Mouse (Mus musculus): Measurements from ENCODE around the gene Hoxb5. TPM values are rescaled to one million over a fixed set of nuclear protein-coding genes. Genes with fewer than 3 reads are reported as not detected.

Gene Hoxb5
- 0.30 and 0.37 TPM in 2 replicates for polyA plus RNA-seq (2015; fragmentation: Nextera tagmentation; extraction: Ambion mirVana)

GRCm38 (mm10) chr11:96303151-96304099 is at the start of gene Hoxb5:
Hoxb5 (plus strand) TSS chr11:96303336.
- WGBS (ENCODE audit: insufficient replicate concordance): under 1% methylated on average over 69 of the region's 69 CpGs
- no peaks in the 10 kb centered on the region for H3K9me3 ChIP-seq (replicated peaks)
- H3K4me2 ChIP-seq: peak within 1 kb of the TSS; percentile 41
- H3K27me3 ChIP-seq: peaks cover 100% of the 10 kb centered on the region
- peak within 1 kb of the TSS; percentile 24 for H3K4me3 ChIP-seq (replicated peaks)
- no peaks in the 10 kb centered on the region for H3K36me3 ChIP-seq (replicated peaks)
- no peak for ATAC-seq (ENCODE audit: insufficient read depth)
- H3K9ac ChIP-seq: no peak within 1 kb of the TSS
- no peaks in the 10 kb centered on the region for H3K4me1 ChIP-seq (replicated peaks)
- H3K27ac ChIP-seq (replicated peaks): no peak within 1 kb of the TSS

DNA sequence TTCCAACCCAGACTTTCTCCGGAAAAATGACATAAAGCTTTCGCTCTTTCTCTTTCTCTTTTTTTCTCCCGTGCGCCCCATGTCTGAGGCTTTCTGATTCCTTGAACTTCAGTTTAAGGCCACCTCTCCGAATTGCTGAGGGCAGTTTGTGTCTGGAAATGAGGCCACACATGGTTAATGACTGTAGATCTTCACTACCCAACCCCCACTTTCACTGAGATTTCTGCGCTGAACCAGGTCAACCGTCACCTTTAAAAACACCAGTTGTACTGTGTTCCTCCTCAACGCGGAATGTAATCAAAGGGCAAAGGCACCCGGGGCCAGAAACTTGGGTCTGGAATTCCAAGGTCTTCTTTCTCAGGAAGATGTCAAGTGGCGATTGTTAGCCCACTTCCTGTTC is 48.9 kb upstream of the Hoxb5 start:
- Histone ChIP-seq H3K27ac (replicated peaks) (no peak overlapping the region), H3K4me2 (no peak overlapping the region), H3K4me3 (replicated peaks) (no peak overlapping the region), H3K9ac (no peak overlapping the region), H3K4me1 (replicated peaks) (no peaks in the 10 kb centered on the region), H3K27me3 (peaks cover 100% of the 10 kb centered on the region), H3K36me3 (replicated peaks) (no peaks in the 10 kb centered on the region), H3K9me3 (replicated peaks) (no peaks in the 10 kb centered on the region)
- 2% methylated on average over 11 of the region's 11 CpGs for WGBS (ENCODE audit: insufficient replicate concordance)
- ATAC-seq (ENCODE audit: insufficient read depth): no peak

DNA sequence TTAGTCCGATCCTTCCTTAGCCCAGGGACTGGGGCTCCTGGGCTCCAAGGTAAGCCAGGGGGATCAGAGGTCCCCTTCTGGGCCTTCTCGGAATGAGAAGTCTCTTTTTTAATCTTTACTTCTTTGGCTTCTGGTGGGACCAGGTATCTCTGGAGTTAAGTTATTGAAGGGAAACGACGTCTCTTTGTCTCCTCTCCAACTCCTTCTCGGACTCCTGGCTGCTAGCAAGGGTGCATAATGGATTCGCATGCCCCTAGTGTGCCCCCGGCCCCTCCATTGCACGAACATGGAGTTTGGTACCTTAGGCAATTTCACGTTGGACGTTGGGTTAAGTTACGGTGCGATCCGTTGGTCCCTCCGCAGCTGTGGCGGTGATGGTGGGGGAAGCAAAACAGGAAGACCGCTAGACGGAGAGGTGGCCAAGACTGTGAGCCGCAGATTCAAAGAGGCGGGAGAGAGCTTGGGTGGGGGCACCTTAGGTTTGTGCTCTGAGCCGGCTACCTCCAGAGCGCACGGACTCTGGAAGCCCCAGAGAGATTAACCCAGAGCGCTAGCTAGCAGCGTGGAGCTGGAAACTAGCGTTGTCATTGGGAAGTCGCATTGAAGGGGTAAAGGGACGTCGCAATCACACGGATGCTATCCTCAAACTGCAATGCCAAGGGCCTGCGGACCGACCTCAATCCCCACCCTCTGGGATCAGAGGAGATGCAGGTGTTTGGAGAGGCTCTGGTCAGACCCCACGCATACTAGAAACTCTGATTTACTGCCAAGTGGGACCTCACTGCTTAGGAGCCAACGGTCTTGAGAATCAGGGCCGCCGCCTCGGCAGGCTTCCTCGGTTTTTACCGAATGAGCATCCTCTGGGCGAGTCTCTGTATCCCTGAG is 47.8 kb upstream of the Hoxb5 start:
- no peak overlapping the region for H3K4me2 ChIP-seq
- no peaks in the 10 kb centered on the region for H3K4me1 ChIP-seq (replicated peaks)
- no peak overlapping the region for H3K9ac ChIP-seq
- no peaks in the 10 kb centered on the region for H3K36me3 ChIP-seq (replicated peaks)
- H3K27ac ChIP-seq (replicated peaks): no peak overlapping the region
- 2% methylated on average over 39 of the region's 39 CpGs for WGBS (ENCODE audit: insufficient replicate concordance)
- ATAC-seq (ENCODE audit: insufficient read depth): no peak
- H3K4me3 ChIP-seq (replicated peaks): no peak overlapping the region
- peaks cover 99% of the 10 kb centered on the region for H3K27me3 ChIP-seq
- H3K9me3 ChIP-seq (replicated peaks): no peaks in the 10 kb centered on the region

DNA sequence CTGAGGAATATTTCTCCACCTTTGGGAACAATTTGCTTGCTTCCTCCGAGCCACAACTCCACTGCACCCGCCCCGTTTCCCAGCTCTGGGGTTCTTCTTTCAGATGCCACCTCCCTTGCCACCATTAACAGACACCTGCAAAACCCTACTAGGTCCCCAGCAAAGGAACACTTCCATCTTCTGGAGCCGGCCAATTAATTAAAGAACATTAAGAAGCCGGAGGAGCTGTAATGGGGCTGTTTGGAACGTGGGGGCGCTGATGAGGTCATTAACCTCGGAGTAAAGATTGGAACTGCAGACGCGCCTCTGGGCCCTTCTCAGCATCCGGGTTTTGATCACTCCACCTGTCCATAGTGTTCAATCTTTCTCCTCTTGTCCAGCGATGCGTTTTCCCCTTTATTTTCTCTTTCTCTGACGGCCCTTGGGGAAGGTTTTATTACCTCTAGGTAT is 47.1 kb upstream of the Hoxb5 start:
- Histone ChIP-seq H3K27ac (replicated peaks) (no peak overlapping the region), H3K4me3 (replicated peaks) (no peak overlapping the region), H3K4me1 (replicated peaks) (no peaks in the 10 kb centered on the region), H3K4me2 (no peak overlapping the region), H3K9me3 (replicated peaks) (no peaks in the 10 kb centered on the region), H3K36me3 (replicated peaks) (no peaks in the 10 kb centered on the region), H3K9ac (no peak overlapping the region), H3K27me3 (peaks cover 99% of the 10 kb centered on the region)
- 4% methylated on average over 14 of the region's 14 CpGs for WGBS (ENCODE audit: insufficient replicate concordance)
- ATAC-seq (ENCODE audit: insufficient read depth): no peak

DNA sequence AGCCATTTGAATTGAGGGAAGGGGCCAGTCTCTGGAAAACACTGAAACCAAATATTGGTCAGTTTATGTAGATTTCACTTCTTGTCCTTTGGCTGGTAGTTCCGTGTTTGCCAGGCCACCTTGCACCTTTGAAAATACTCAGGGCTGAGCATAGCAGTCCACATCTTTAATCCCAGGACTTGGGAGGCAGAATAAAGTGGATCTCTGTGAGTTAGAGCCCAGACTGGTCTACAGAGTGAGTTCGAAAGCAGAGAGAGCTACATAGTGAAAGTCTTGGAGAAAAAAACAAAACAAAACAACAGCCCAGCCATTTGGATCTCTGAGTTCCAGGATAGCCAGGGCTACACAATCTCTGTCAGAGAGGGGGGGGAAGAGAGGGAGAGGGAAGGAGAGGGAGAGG is 46.0 kb upstream of the Hoxb5 start:
- Histone ChIP-seq H3K9ac (no peak overlapping the region), H3K4me3 (replicated peaks) (no peak overlapping the region), H3K36me3 (replicated peaks) (no peaks in the 10 kb centered on the region), H3K9me3 (replicated peaks) (no peaks in the 10 kb centered on the region), H3K27me3 (peaks cover 99% of the 10 kb centered on the region), H3K4me1 (replicated peaks) (no peaks in the 10 kb centered on the region), H3K4me2 (no peak overlapping the region), H3K27ac (replicated peaks) (no peak overlapping the region)
- WGBS (ENCODE audit: insufficient replicate concordance): 17% methylated on average over 2 of the region's 2 CpGs
- no peak for ATAC-seq (ENCODE audit: insufficient read depth)

GRCm38 (mm10) chr11:96259038-96259437 is 44.1 kb upstream of the Hoxb5 start:
- 17% methylated on average over 2 of the region's 2 CpGs for whole genome bisulfite sequencing (ENCODE audit: insufficient replicate concordance)
- ATAC-seq (ENCODE audit: insufficient read depth): no peak
- Histone ChIP-seq H3K9ac (no peak overlapping the region), H3K27me3 (peaks cover 99% of the 10 kb centered on the region), H3K36me3 (replicated peaks) (no peaks in the 10 kb centered on the region), H3K27ac (replicated peaks) (no peak overlapping the region), H3K4me1 (replicated peaks) (no peaks in the 10 kb centered on the region), H3K4me2 (no peak overlapping the region), H3K4me3 (replicated peaks) (no peak overlapping the region), H3K9me3 (replicated peaks) (no peaks in the 10 kb centered on the region)

DNA sequence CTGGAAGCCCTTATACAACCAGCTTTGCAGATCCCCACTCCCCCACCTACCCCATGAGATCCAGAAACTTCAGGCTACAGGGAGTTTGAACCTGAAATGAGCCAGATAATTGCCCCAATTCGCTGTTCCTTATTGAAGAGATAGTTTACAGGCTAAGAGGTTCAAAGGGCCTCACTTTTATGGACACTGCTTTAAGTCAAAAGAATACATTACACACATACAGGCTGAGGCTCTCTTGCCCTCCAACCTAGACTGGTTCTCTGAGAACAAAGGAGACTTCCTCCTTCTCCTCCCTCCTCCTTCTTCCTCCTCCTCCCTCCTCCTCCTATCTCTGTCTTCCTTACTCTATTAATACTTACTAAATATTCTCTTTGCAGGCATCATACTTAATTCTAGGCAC is 43.6 kb upstream of the Hoxb5 start:
- Histone ChIP-seq H3K36me3 (replicated peaks) (no peaks in the 10 kb centered on the region), H3K4me3 (replicated peaks) (no peak overlapping the region), H3K4me1 (replicated peaks) (no peaks in the 10 kb centered on the region), H3K27me3 (peaks cover 99% of the 10 kb centered on the region), H3K27ac (replicated peaks) (no peak overlapping the region), H3K4me2 (no peak overlapping the region), H3K9me3 (replicated peaks) (no peaks in the 10 kb centered on the region), H3K9ac (no peak overlapping the region)
- ATAC-seq (ENCODE audit: insufficient read depth): no peak
- WGBS (ENCODE audit: insufficient replicate concordance): 5% methylated on average over 1 of the region's 1 CpGs

GRCm38 (mm10) chr11:96260310-96260970 is 42.7 kb upstream of the Hoxb5 start:
- ATAC-seq (ENCODE audit: insufficient read depth): no peak
- peaks cover 99% of the 10 kb centered on the region for H3K27me3 ChIP-seq
- H3K27ac ChIP-seq (replicated peaks): no peak overlapping the region
- H3K4me1 ChIP-seq (replicated peaks): no peaks in the 10 kb centered on the region
- H3K4me3 ChIP-seq (replicated peaks): no peak overlapping the region
- no peaks in the 10 kb centered on the region for H3K36me3 ChIP-seq (replicated peaks)
- no peak overlapping the region for H3K9ac ChIP-seq
- H3K4me2 ChIP-seq: no peak overlapping the region
- H3K9me3 ChIP-seq (replicated peaks): no peaks in the 10 kb centered on the region
- 6% methylated on average over 23 of the region's 23 CpGs for WGBS (ENCODE audit: insufficient replicate concordance)

DNA sequence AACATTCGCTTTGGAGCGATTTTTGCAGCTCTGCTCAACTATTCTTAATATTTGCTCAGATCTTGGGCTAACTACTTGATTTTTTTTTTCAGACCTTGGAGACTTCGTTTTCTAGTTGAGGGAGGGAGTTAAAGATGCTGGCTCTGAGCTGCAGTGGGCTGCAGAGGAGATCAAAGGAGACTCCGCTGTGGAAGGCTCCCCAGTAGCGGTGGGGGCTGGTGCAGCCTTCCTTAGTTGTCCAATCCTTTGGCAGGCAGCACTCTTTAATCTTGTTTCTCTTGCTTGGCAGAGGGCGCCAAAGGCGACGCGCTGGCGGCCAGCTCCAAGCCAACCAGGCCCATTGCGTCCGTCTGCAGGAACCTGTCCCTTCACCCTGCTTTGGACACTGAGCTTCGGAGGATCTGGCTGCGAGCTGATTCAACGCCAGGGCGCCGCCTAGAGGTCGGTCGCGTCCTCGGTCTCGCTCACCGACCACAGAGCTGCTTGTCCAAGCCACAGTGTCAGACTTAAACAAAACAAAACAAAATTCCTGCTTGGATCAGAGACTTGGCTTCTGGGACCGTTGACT is 41.7 kb upstream of the Hoxb5 start:
- no peak for ATAC-seq (ENCODE audit: insufficient read depth)
- Histone ChIP-seq H3K4me1 (replicated peaks) (no peaks in the 10 kb centered on the region), H3K27me3 (peaks cover 99% of the 10 kb centered on the region), H3K36me3 (replicated peaks) (no peaks in the 10 kb centered on the region), H3K9me3 (replicated peaks) (no peaks in the 10 kb centered on the region), H3K27ac (replicated peaks) (no peak overlapping the region), H3K9ac (no peak overlapping the region), H3K4me2 (no peak overlapping the region), H3K4me3 (replicated peaks) (no peak overlapping the region)
- 4% methylated on average over 24 of the region's 24 CpGs for WGBS (ENCODE audit: insufficient replicate concordance)

DNA sequence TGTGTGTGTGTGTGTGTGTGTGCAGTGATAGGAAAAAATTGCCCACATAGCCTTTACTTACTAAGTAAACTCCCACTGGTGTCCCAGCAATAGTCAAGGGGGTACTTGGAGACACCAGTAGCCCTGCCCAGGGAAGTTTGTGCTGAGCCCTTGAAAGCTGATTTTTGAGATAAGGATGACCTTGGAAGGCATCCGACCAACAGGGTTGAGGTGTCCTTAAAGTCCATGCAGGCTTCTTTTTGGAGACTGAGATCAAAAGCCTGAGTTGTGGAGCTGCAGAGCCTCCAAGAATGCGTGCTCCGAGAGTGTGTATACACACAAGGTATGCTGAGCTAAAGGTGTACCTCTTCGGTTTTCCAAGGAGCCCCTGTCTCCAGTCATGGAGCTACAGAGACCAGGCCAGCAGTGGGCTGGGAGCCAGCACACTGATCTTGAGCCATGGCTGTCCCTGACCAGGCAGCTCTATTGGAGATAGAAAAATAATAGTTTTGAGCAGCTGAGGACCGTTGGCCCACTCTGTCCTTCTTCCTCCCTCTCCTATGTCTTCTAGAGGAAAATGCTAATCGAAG is 40.8 kb upstream of the Hoxb5 start:
- no peak overlapping the region for H3K27ac ChIP-seq (replicated peaks)
- no peaks in the 10 kb centered on the region for H3K36me3 ChIP-seq (replicated peaks)
- ATAC-seq (ENCODE audit: insufficient read depth): no peak
- no peak overlapping the region for H3K9ac ChIP-seq
- no peak overlapping the region for H3K4me2 ChIP-seq
- H3K4me3 ChIP-seq (replicated peaks): no peak overlapping the region
- WGBS (ENCODE audit: insufficient replicate concordance): 18% methylated on average over 6 of the region's 6 CpGs
- no peaks in the 10 kb centered on the region for H3K4me1 ChIP-seq (replicated peaks)
- H3K9me3 ChIP-seq (replicated peaks): no peaks in the 10 kb centered on the region
- peaks cover 99% of the 10 kb centered on the region for H3K27me3 ChIP-seq
